Mouse (Mus musculus): ENCODE results near the gene Tenm3. TPM values are rescaled to one million over a fixed set of nuclear protein-coding genes. Genes with fewer than 3 reads are reported as not detected.

Tenm3 gene
- polyA plus RNA-seq, 2 experiments, result 2.2 to 3.1 TPM

DNA sequence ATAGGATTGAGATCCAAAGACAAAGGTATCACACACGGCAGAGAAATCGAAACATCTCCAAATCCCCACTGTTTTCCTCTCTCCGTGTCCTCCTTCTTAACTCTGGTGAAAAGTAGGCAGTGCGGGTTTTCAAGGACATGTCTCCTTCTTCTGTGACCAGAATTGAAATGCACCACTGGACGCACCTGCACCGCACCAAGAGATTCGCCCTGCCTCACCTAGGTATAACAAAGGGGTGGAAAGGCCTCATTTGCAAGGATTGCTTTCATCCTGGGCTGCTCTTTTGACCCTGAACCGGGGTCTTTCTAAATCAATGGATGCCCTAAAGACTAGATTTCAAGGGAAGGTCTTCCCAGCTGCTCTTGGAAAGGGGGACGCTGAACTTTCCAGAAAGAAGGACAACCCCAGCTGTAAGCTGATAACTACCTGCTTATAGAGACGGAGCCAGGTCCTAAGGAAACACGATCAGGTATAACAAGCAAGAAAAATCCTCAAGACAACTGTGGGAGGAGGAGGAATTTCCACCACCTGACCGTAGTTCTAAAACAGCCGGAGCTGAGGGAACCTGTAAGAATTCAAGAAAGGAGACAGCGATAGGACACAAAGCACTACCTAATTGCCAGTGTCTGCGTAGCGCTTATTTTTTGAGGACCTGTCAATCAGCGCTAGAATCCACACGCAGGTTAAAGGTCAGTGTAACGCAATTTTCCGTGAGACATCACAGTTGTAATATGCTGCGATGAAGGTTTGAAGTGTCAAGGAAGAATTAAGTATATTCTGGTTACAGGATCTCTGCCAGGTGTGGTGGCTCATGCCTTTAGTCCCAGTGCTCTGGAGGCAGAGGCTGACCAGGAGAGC lies 114.7 kb downstream of the Tenm3 start:
- Histone ChIP-seq H3K4me2 (ENCODE audit: low read depth) (no peak overlapping the region), H3K9ac (replicated peaks) (no peak overlapping the region), H3K36me3 (replicated peaks; ENCODE audit: control insufficient read depth, insufficient read depth, low read depth) (no peaks in the 10 kb centered on the region), H3K4me3 (ENCODE audit: insufficient read depth in 1 of 2, low read depth in 2 of 2, low read length in 2 of 2) (no peak overlapping the region), H3K9me3 (ENCODE audit: control insufficient read depth, low read length) (no peaks in the 10 kb centered on the region), H3K4me1 (replicated peaks; ENCODE audit: control insufficient read depth in 2 of 2, insufficient read depth in 2 of 2, low read length in 1 of 2) (peaks cover 0 to 11% of the 10 kb centered on the region in 2 experiments; a peak in 2 of 4 replicates), H3K27me3 (ENCODE audit: control insufficient read depth, insufficient read depth, low read length) (no peaks in the 10 kb centered on the region), H3K27ac (no peak overlapping the region)
- DNase-seq (ENCODE audit: low read depth in 3 of 3, low spot score in 3 of 3), result no peak
- TF ChIP-seq EP300 (IDR thresholded peaks at IDR 0.05; ENCODE audit: low read depth) (no peak), CTCF (IDR thresholded peaks at IDR 0.05; ENCODE audit: low read depth) (no peak)
- no peak for ATAC-seq (ENCODE audit: insufficient read depth)
- 71% methylated on average over 21 of the region's 21 CpGs for WGBS (ENCODE audit: insufficient replicate concordance)

DNA sequence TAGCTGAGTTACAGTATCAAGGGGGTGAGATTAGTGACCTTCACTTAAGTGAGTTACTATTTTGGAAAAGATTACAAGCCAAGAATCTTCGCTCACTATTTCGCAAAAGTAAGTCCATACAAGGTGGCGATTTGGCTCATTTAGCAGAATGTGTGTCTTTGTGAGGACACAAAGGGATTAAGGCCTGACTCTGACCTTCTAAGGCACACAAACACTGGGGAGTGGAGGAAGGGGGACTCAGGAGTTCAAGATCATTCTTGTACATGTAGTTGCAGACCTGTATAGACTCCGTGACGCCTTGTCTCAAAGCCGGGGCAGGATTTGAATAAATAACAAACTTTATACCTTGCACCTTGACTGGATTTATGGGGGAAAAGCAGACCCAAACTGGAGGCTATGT lies 115.7 kb downstream of the Tenm3 start:
- Histone ChIP-seq H3K27me3 (ENCODE audit: control insufficient read depth, insufficient read depth, low read length) (no peaks in the 10 kb centered on the region), H3K4me1 (replicated peaks; ENCODE audit: control insufficient read depth in 2 of 2, insufficient read depth in 2 of 2, low read length in 1 of 2) (peaks cover 0 to 11% of the 10 kb centered on the region in 2 experiments; a peak in 2 of 4 replicates), H3K4me2 (ENCODE audit: low read depth) (no peak overlapping the region), H3K36me3 (replicated peaks; ENCODE audit: control insufficient read depth, insufficient read depth, low read depth) (no peaks in the 10 kb centered on the region), H3K4me3 (ENCODE audit: insufficient read depth in 1 of 2, low read depth in 2 of 2, low read length in 2 of 2) (no peak overlapping the region), H3K9me3 (ENCODE audit: control insufficient read depth, low read length) (no peaks in the 10 kb centered on the region), H3K9ac (replicated peaks) (no peak overlapping the region), H3K27ac (no peak overlapping the region)
- TF ChIP-seq CTCF (IDR thresholded peaks at IDR 0.05; ENCODE audit: low read depth), result no peak
- no peak for TF ChIP-seq EP300 (IDR thresholded peaks at IDR 0.05; ENCODE audit: low read depth)
- no peak for DNase-seq (ENCODE audit: low read depth in 3 of 3, low spot score in 3 of 3)
- ATAC-seq (ENCODE audit: insufficient read depth), result no peak
- WGBS (ENCODE audit: insufficient replicate concordance), result 84% methylated on average over 6 of the region's 6 CpGs

- DNase-seq (ENCODE audit: low read depth in 3 of 3, low spot score in 3 of 3), result no peak
- no peak overlapping the region for H3K4me3 ChIP-seq (ENCODE audit: insufficient read depth in 1 of 2, low read depth in 2 of 2, low read length in 2 of 2)
- no peaks in the 10 kb centered on the region; a peak in 1 of 4 replicates for H3K4me1 ChIP-seq (replicated peaks; ENCODE audit: control insufficient read depth in 2 of 2, insufficient read depth in 2 of 2, low read length in 1 of 2)
- H3K9ac ChIP-seq (replicated peaks), result no peak overlapping the region
- no peak for TF ChIP-seq CTCF (IDR thresholded peaks at IDR 0.05; ENCODE audit: low read depth)
- TF ChIP-seq EP300 (IDR thresholded peaks at IDR 0.05; ENCODE audit: low read depth), result no peak
- H3K4me2 ChIP-seq (ENCODE audit: low read depth), result no peak overlapping the region
- H3K27me3 ChIP-seq (ENCODE audit: control insufficient read depth, insufficient read depth, low read length), result no peaks in the 10 kb centered on the region
- H3K36me3 ChIP-seq (replicated peaks; ENCODE audit: control insufficient read depth, insufficient read depth, low read depth), result no peaks in the 10 kb centered on the region
- WGBS (ENCODE audit: insufficient replicate concordance), result 45% methylated on average over 14 of the region's 14 CpGs
- ATAC-seq (ENCODE audit: insufficient read depth), result no peak
- H3K9me3 ChIP-seq (ENCODE audit: control insufficient read depth, low read length), result no peaks in the 10 kb centered on the region
- H3K27ac ChIP-seq, result no peak overlapping the region
These were observed 121.0 kb downstream of the Tenm3 start for GRCm38 (mm10) chr8:48722744-48723143.

DNA sequence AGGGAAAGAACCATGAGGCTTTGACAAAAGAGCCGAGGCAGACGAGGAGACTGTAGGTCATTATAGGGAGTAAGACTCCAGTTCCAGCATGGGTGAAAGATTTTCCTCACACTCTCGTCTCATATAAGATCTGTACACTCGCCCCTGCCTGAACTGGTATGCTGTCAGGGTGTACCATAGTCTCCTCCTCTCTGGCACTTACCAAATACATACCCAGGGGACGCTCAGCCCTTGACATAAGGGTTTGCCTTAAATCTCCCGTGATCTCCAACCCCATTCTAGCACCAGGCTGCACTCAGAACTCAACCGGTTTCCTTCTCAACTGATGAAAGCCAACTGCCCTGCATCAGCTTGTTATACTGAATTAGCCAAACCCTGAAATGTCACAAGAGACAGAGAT lies 121.4 kb downstream of the Tenm3 start:
- no peaks in the 10 kb centered on the region for H3K36me3 ChIP-seq (replicated peaks; ENCODE audit: control insufficient read depth, insufficient read depth, low read depth)
- no peak for TF ChIP-seq EP300 (IDR thresholded peaks at IDR 0.05; ENCODE audit: low read depth)
- no peak for TF ChIP-seq CTCF (IDR thresholded peaks at IDR 0.05; ENCODE audit: low read depth)
- no peak for ATAC-seq (ENCODE audit: insufficient read depth)
- no peak for DNase-seq (ENCODE audit: low read depth in 3 of 3, low spot score in 3 of 3)
- H3K4me3 ChIP-seq (ENCODE audit: insufficient read depth in 1 of 2, low read depth in 2 of 2, low read length in 2 of 2), result no peak overlapping the region
- H3K4me1 ChIP-seq (replicated peaks; ENCODE audit: control insufficient read depth in 2 of 2, insufficient read depth in 2 of 2, low read length in 1 of 2), result no peaks in the 10 kb centered on the region; a peak in 1 of 4 replicates
- H3K27ac ChIP-seq, result no peak overlapping the region
- no peaks in the 10 kb centered on the region for H3K9me3 ChIP-seq (ENCODE audit: control insufficient read depth, low read length)
- no peak overlapping the region for H3K9ac ChIP-seq (replicated peaks)
- WGBS (ENCODE audit: insufficient replicate concordance), result 63% methylated on average over 7 of the region's 7 CpGs
- H3K27me3 ChIP-seq (ENCODE audit: control insufficient read depth, insufficient read depth, low read length), result no peaks in the 10 kb centered on the region
- no peak overlapping the region for H3K4me2 ChIP-seq (ENCODE audit: low read depth)

DNA sequence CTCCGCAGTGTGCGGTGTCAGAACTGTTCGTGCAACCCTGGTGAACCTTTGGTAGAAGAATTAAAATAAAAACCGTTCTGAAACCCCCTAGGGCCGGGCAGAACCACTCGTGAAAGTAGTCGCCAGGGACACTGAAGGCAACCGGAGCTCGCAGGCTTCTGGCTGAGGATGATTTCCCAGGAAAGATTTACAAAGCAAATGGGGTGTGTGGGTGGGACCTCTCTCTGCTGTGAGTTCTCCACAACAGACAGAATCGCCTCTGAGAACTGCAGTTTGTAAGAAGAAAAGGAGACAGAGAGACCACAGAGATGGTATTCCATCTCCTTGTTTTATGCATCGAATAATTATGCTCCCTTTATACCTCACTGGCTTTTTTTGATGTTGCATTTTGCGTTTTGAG lies 122.4 kb downstream of the Tenm3 start:
- ATAC-seq (ENCODE audit: insufficient read depth), result no peak
- Histone ChIP-seq H3K9ac (replicated peaks) (no peak overlapping the region), H3K36me3 (replicated peaks; ENCODE audit: control insufficient read depth, insufficient read depth, low read depth) (no peaks in the 10 kb centered on the region), H3K4me3 (ENCODE audit: insufficient read depth in 1 of 2, low read depth in 2 of 2, low read length in 2 of 2) (no peak overlapping the region), H3K9me3 (ENCODE audit: control insufficient read depth, low read length) (no peaks in the 10 kb centered on the region), H3K27ac (no peak overlapping the region), H3K27me3 (ENCODE audit: control insufficient read depth, insufficient read depth, low read length) (no peaks in the 10 kb centered on the region), H3K4me2 (ENCODE audit: low read depth) (no peak overlapping the region), H3K4me1 (replicated peaks; ENCODE audit: control insufficient read depth in 2 of 2, insufficient read depth in 2 of 2, low read length in 1 of 2) (no peaks in the 10 kb centered on the region; a peak in 1 of 4 replicates)
- 71% methylated on average over 12 of the region's 12 CpGs for WGBS (ENCODE audit: insufficient replicate concordance)
- no peak for DNase-seq (ENCODE audit: low read depth in 3 of 3, low spot score in 3 of 3)
- TF ChIP-seq EP300 (IDR thresholded peaks at IDR 0.05; ENCODE audit: low read depth), result no peak
